ENCODE assay signal across 14 mouse cellular contexts in the genomic region with DNA sequence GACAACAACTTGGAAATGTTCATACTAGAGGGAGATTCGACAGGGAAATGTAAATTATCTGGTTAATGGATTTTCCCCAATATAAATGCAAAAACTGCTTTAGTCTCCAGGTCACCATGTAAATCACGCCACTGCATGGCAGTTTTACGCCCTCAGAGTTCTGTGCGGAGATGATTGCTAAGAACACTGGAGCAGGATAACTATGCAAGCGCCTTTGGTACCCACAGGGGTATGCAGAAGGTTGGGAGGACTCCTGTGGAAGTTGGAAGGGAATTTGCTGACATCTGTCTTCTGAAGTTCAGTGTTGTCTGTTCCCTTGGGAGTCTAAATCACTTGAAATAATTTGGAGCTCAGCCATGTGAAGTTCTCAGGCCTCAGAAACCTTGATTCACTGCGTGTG. TPM values are rescaled to one million over a fixed set of nuclear protein-coding genes. Genes with fewer than 3 reads are reported as not detected.
"Had no signal": no experiment of that assay in that cellular context is flagged by ENCODE, and none has a peak within 500 bp of the region (broad histone marks: within the 10 kb centered on the region; RNA-seq: fewer than 3 reads in every experiment).

No protein-coding gene starts in this region.

- ATAC-seq: intestine, postnatal 0 days; liver, embryonic 12.5 days had no signal

- H3K27me3 ChIP-seq: limb, embryonic 15.5 days; liver, embryonic 12.5 days; midbrain, embryonic 12.5 days had no signal

- H3K27ac ChIP-seq: left cerebral cortex, adult 2 months; limb, embryonic 15.5 days; liver, embryonic 12.5 days; midbrain, embryonic 12.5 days had no signal

- H3K9ac ChIP-seq: limb, embryonic 15.5 days; liver, embryonic 12.5 days; lung, embryonic 14.5 days; midbrain, embryonic 12.5 days had no signal

- H3K4me1 ChIP-seq: limb, embryonic 15.5 days; liver, embryonic 12.5 days had no signal

- H3K9me3 ChIP-seq: limb, embryonic 15.5 days; liver, embryonic 12.5 days; midbrain, embryonic 12.5 days had no signal

- H3K36me3 ChIP-seq: limb, embryonic 15.5 days; liver, embryonic 12.5 days had no signal

- H3K4me3 ChIP-seq: left cerebral cortex, adult 2 months; limb, embryonic 15.5 days; liver, embryonic 12.5 days; midbrain, embryonic 12.5 days had no signal

- DNase-seq: kidney, adult 8-10 months; kidney, postnatal 25 days; lung, embryonic 14.5 days; lung, postnatal 10 days; lung, postnatal 4 days; right cerebral cortex, adult 18-20 months; right cerebral cortex, postnatal 25 days; thymus, postnatal 4 days had no signal

- H3K4me2 ChIP-seq: limb, embryonic 15.5 days; liver, embryonic 12.5 days; lung, embryonic 14.5 days; midbrain, embryonic 12.5 days had no signal

RNA-seq across cellular contexts. Expression of a gene that starts 20.2 kb away (rescaled TPM):
- polyA plus RNA-seq: liver, embryonic 16.5 days had no signal

RNA-seq across cellular contexts. Expression of a gene that starts 26.2 kb away (rescaled TPM):
- polyA plus RNA-seq: liver, embryonic 16.5 days had no signal
